Mouse (Mus musculus) MEL (cell line): ENCODE data around the gene Maml2.

ENCODE experiments used
- CTCF ChIP-seq, 3 experiments: IDR thresholded peaks in 2 of 3; conservative IDR thresholded peaks in 1 of 3; 2 replicates each; pipeline ENCODE4 v1.5.1; 2011 to 2012; ENCODE audit warnings: low read length in 3 of 3, low read depth in 2 of 3, mild to moderate bottlenecking in 2 of 3, improper control_type of control experiment in 1 of 3, inconsistent platforms in 1 of 3, mixed read lengths in 1 of 3, moderate library complexity in 1 of 3; ENCODE audit not compliant: control insufficient read depth in 1 of 3, insufficient read depth in 1 of 3, poor library complexity in 1 of 3, severe bottlenecking in 1 of 3
- ELF1 ChIP-seq: IDR thresholded peaks from 2 replicates; pipeline ENCODE4 v1.6.1; 2014; ENCODE audit warnings: low read depth, mild to moderate bottlenecking, inconsistent platforms, low read length, improper control_type of control experiment, moderate library complexity
- GABPA ChIP-seq: IDR thresholded peaks from 2 replicates; pipeline ENCODE4 v1.6.1; 2012; ENCODE audit warnings: low read depth, mild to moderate bottlenecking, inconsistent platforms, low read length, improper control_type of control experiment, moderate library complexity
- GATA1 ChIP-seq: IDR thresholded peaks from 2 replicates; pipeline ENCODE4 v1.6.1; 2011; ENCODE audit warnings: low read depth, low read length, improper control_type of control experiment
- HCFC1 ChIP-seq: IDR thresholded peaks from 2 replicates; pipeline ENCODE4 v1.6.1; 2012; ENCODE audit warnings: low read depth, mild to moderate bottlenecking, inconsistent platforms, low read length, improper control_type of control experiment, moderate library complexity
- MXI1 ChIP-seq: IDR thresholded peaks from 2 replicates; pipeline ENCODE4 v1.6.1; 2011; ENCODE audit warnings: mild to moderate bottlenecking, low read depth, low read length, improper control_type of control experiment
- MYB ChIP-seq: IDR thresholded peaks from 2 replicates; pipeline ENCODE4 v1.6.1; 2011; ENCODE audit warnings: mild to moderate bottlenecking, low read depth, low read length, improper control_type of control experiment
- MYC ChIP-seq: IDR thresholded peaks from 2 replicates; pipeline ENCODE4 v1.6.1; 2011; ENCODE audit warnings: low read depth, mild to moderate bottlenecking, low read length, improper control_type of control experiment, moderate library complexity
- POLR2A ChIP-seq, 2 experiments: IDR thresholded peaks; 2 replicates each; pipeline ENCODE4 v1.6.1; 2011 to 2012; ENCODE audit warnings: low read length in 2 of 2, mild to moderate bottlenecking in 2 of 2, control low read depth in 1 of 2, improper control_type of control experiment in 1 of 2, low read depth in 1 of 2, moderate library complexity in 1 of 2; ENCODE audit not compliant: control insufficient read depth in 1 of 2, insufficient read depth in 1 of 2, poor library complexity in 1 of 2
- RAD21 ChIP-seq: IDR thresholded peaks from 2 replicates; pipeline ENCODE4 v1.6.1; 2011; ENCODE audit warnings: mild to moderate bottlenecking, low read depth, low read length, improper control_type of control experiment
- RCOR1 ChIP-seq: IDR thresholded peaks from 2 replicates; pipeline ENCODE4 v1.6.1; 2012; ENCODE audit warnings: low read depth, mild to moderate bottlenecking, inconsistent platforms, low read length, improper control_type of control experiment
- TAL1 ChIP-seq: IDR thresholded peaks from 2 replicates; pipeline ENCODE4 v1.6.1; 2012; ENCODE audit warnings: mild to moderate bottlenecking, inconsistent platforms, low read length, moderate library complexity, mixed read lengths

- TF ChIP-seq CTCF (IDR thresholded peaks at IDR 0.05 in 2 of 3, conservative IDR thresholded peaks at IDR 0.05 in 1 of 3; ENCODE audit: control insufficient read depth in 1 of 3, insufficient read depth in 1 of 3, low read depth in 2 of 3, low read length in 3 of 3, poor library complexity in 1 of 3, severe bottlenecking in 1 of 3): no peak
- TF ChIP-seq MYB: no peak
- no peak for TF ChIP-seq POLR2A (IDR thresholded peaks at IDR 0.05; ENCODE audit: control insufficient read depth in 1 of 2, insufficient read depth in 1 of 2, low read depth in 1 of 2, low read length in 2 of 2, poor library complexity in 1 of 2)
- no peak for TF ChIP-seq GABPA
- no peak for TF ChIP-seq GATA1
- TF ChIP-seq MYC: no peak
- no peak for TF ChIP-seq ELF1
- no peak for TF ChIP-seq TAL1
- TF ChIP-seq RCOR1: no peak
- TF ChIP-seq RAD21: no peak
- no peak for TF ChIP-seq HCFC1
- no peak for TF ChIP-seq MXI1
Measured at GRCm38 (mm10) chr9:13507822-13508188, 210.0 kb downstream of the Maml2 start.
